Mouse (Mus musculus): ENCODE data around the gene Sh3d19. TPM values are rescaled to one million over a fixed set of nuclear protein-coding genes. Genes with fewer than 3 reads are reported as not detected.

The Sh3d19 gene
- polyA plus RNA-seq, 1 experiment from 2014 or later = 7.9 TPM

- Histone ChIP-seq H3K4me1 (peaks cover 14% of the 10 kb centered on the region), H3K4me3 (no peak overlapping the region), H3K9me3 (peaks cover 9% of the 10 kb centered on the region; the same call in 1 of the 2 replicates), H3K36me3 (replicated peaks) (peaks cover 14% of the 10 kb centered on the region), H3K27ac (no peak overlapping the region), H3K27me3 (ENCODE audit: poor library complexity, severe bottlenecking) (no peaks in the 10 kb centered on the region)
- 85% methylated on average over 7 of the region's 7 CpGs for WGBS
- DNase-seq (ENCODE audit: extremely low spot score, low spot score) = no peak
Measured at GRCm38 (mm10) chr3:86112766-86113165, 141.9 kb downstream of the Sh3d19 start.

GRCm38 (mm10) chr3:86114659-86115338 lies 143.9 kb downstream of the Sh3d19 start:
- Histone ChIP-seq H3K27ac (no peak overlapping the region), H3K9me3 (peaks cover 9% of the 10 kb centered on the region; the same call in 1 of the 2 replicates), H3K4me3 (no peak overlapping the region), H3K27me3 (ENCODE audit: poor library complexity, severe bottlenecking) (no peaks in the 10 kb centered on the region), H3K36me3 (replicated peaks) (peaks cover 14% of the 10 kb centered on the region), H3K4me1 (peaks cover 14% of the 10 kb centered on the region)
- WGBS = 85% methylated on average over 12 of the region's 12 CpGs
- DNase-seq (ENCODE audit: extremely low spot score, low spot score) = no peak

GRCm38 (mm10) chr3:86116951-86117350 lies 146.0 kb downstream of the Sh3d19 start:
- no peak overlapping the region for H3K27ac ChIP-seq
- H3K4me3 ChIP-seq = no peak overlapping the region
- H3K27me3 ChIP-seq (ENCODE audit: poor library complexity, severe bottlenecking) = no peaks in the 10 kb centered on the region
- no peak for DNase-seq (ENCODE audit: extremely low spot score, low spot score)
- peaks cover 7% of the 10 kb centered on the region; the same call in 1 of the 2 replicates for H3K4me1 ChIP-seq
- 87% methylated on average over 4 of the region's 4 CpGs for WGBS
- H3K36me3 ChIP-seq (replicated peaks) = peaks cover 18% of the 10 kb centered on the region
- peaks cover 9% of the 10 kb centered on the region; the same call in 1 of the 2 replicates for H3K9me3 ChIP-seq

GRCm38 (mm10) chr3:86119237-86119932 lies 148.5 kb downstream of the Sh3d19 start:
- H3K27ac ChIP-seq = no peak overlapping the region

GRCm38 (mm10) chr3:86122156-86122555 lies 151.2 kb downstream of the Sh3d19 start:
- H3K4me3 ChIP-seq = no peak overlapping the region
- H3K27ac ChIP-seq = no peak overlapping the region
- no peak for DNase-seq (ENCODE audit: extremely low spot score, low spot score)
- H3K36me3 ChIP-seq (replicated peaks) = peaks cover 15% of the 10 kb centered on the region
- no peaks in the 10 kb centered on the region for H3K27me3 ChIP-seq (ENCODE audit: poor library complexity, severe bottlenecking)
- H3K4me1 ChIP-seq = 0 out of 2 replicates have a peak, but pooled peaks cover 7% of the 10 kb centered on the region
- no peaks in the 10 kb centered on the region for H3K9me3 ChIP-seq

More at GRCm38 (mm10) chr3:86119237-86119932, 148.5 kb downstream of the Sh3d19 start:
- H3K4me3 ChIP-seq = no peak overlapping the region
- no peaks in the 10 kb centered on the region for H3K27me3 ChIP-seq (ENCODE audit: poor library complexity, severe bottlenecking)
- peaks cover 9% of the 10 kb centered on the region; the same call in 1 of the 2 replicates for H3K9me3 ChIP-seq
- 0 out of 2 replicates have a peak, but pooled peaks cover 4% of the 10 kb centered on the region for H3K4me1 ChIP-seq
- H3K36me3 ChIP-seq (replicated peaks) = peaks cover 28% of the 10 kb centered on the region
- 85% methylated on average over 16 of the region's 16 CpGs for WGBS
- no peak for DNase-seq (ENCODE audit: extremely low spot score, low spot score)

DNA sequence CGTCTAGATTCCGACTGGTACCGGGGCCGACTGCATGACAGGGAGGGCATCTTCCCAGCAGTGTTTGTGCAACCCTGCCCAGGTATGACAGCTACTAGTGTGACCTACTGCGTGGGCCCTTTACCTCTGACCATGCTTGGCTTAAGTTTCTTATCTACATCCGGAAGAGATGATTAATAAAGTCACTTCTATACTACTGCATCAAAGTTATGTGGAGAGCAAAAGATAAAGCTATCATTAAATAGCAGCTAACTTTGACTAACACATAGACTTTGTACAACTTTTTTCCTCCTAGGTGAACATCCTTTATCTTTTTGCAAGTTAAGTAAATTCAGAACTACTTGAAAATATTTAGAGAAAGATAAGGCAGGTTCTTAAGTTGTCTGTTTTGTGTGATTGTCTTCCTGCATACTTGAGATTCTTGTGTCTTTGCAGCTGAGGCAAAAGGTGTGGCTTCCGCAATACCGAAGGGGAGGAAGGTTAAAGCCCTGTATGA lies 152.4 kb downstream of the Sh3d19 start:
- 89% methylated on average over 8 of the region's 8 CpGs for WGBS
- 0 out of 2 replicates have a peak, but pooled peaks cover 8% of the 10 kb centered on the region for H3K4me1 ChIP-seq
- H3K27me3 ChIP-seq (ENCODE audit: poor library complexity, severe bottlenecking) = no peaks in the 10 kb centered on the region
- no peak overlapping the region for H3K4me3 ChIP-seq
- no peak overlapping the region for H3K27ac ChIP-seq
- no peaks in the 10 kb centered on the region for H3K9me3 ChIP-seq
- peaks cover 15% of the 10 kb centered on the region for H3K36me3 ChIP-seq (replicated peaks)
- no peak for DNase-seq (ENCODE audit: extremely low spot score, low spot score)

DNA sequence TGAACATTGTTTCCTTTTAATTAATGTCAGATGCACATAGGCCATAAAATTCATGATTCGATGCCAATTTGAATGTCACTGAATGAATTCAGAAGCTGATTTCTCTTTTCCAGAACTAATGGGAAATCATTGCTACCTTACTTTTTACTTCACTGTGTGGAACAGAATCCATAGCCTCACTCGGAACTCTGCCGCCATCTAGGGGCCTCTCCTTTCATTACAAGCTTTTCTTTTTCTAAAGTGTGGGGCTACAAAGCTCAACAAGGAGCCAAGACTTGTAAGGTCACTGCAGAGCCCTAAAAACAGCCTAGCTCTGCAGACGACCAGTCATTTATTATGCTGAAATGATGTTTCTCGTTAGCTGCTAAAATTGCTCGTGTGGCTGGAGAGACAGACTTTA lies 158.8 kb downstream of the Sh3d19 start:
- Histone ChIP-seq H3K4me1 (0 out of 2 replicates have a peak, but pooled peaks cover 4% of the 10 kb centered on the region), H3K9me3 (no peaks in the 10 kb centered on the region), H3K4me3 (no peak overlapping the region), H3K27ac (no peak overlapping the region), H3K36me3 (replicated peaks) (peaks cover 9% of the 10 kb centered on the region), H3K27me3 (ENCODE audit: poor library complexity, severe bottlenecking) (no peaks in the 10 kb centered on the region)
- DNase-seq (ENCODE audit: extremely low spot score, low spot score) = peak; percentile 49
- WGBS = 20% methylated on average over 6 of the region's 6 CpGs

DNA sequence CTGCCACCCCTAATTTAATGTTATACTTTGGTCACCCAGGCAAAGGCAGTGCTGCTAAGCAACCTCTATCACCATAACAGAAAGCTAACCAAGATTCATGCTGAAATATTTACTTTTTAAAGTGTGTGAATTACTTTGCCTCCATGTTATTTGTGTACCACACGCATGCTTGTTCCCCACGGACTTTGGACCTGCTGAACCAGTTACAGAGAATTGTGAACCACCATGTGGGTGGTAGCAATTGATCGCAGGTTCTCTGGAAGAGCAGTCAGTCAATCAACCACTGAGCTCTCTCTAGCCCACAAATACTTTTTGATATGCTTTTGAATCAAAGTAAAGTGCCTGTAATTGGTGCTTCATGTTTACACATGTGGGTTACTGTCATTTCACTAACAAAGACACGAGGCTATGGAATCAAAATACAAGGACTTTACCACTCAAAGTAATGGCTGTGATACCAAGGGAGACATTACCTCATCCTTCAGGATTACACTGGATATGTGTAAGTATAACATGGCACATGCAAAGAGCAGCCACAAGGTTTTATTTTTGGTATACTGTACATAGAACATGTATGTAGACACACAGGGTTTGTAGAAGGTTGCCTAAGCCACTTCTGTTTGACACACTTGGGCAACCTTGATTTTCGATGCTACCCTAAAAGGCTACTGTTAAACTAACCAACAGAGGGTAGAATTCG lies 164.2 kb downstream of the Sh3d19 start:
- WGBS = 91% methylated on average over 6 of the region's 6 CpGs
- no peak for DNase-seq (ENCODE audit: extremely low spot score, low spot score)
- Histone ChIP-seq H3K9me3 (no peaks in the 10 kb centered on the region), H3K4me3 (no peak overlapping the region), H3K36me3 (replicated peaks) (peaks cover 63% of the 10 kb centered on the region), H3K4me1 (0 out of 2 replicates have a peak, but pooled peaks cover 2% of the 10 kb centered on the region), H3K27me3 (ENCODE audit: poor library complexity, severe bottlenecking) (no peaks in the 10 kb centered on the region), H3K27ac (no peak overlapping the region)

- DNase-seq (ENCODE audit: extremely low spot score, low spot score) = no peak
- no peaks in the 10 kb centered on the region for H3K27me3 ChIP-seq (ENCODE audit: poor library complexity, severe bottlenecking)
- H3K36me3 ChIP-seq (replicated peaks) = peaks cover 72% of the 10 kb centered on the region
- WGBS = 86% methylated on average over 6 of the region's 6 CpGs
- H3K27ac ChIP-seq = no peak overlapping the region
- no peaks in the 10 kb centered on the region for H3K9me3 ChIP-seq
- peaks cover 11% of the 10 kb centered on the region for H3K4me1 ChIP-seq
- no peak overlapping the region for H3K4me3 ChIP-seq
Measured at GRCm38 (mm10) chr3:86135886-86136563, 165.1 kb downstream of the Sh3d19 start.

DNA sequence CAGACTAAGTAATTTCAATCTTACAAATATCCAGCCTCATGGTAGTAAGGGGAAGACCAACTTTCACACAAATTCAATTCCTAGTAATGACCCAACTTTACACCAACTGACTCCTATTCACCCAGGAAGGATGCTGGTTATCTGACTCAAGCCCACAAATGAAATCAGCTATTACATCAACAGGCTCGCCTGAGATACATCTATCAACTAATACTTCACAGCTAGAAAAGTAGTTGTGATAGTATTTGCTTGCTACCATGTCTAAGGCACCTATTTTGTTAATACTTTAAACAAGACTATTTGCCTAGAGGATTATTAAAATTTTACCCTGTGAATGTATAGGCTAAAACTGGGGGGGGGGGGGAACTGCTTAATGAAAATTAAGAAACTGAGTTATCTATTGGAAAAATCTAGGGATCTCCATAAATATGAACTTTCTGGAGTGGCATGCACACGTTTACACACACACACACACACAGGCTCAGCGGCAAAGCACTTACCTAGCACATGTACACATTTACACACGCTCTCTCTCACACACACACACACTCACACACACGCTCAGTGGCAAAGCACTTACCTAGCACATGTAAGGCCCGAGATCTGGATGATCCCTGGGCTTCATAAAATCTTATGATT lies 166.1 kb downstream of the Sh3d19 start:
- Histone ChIP-seq H3K4me3 (no peak overlapping the region), H3K36me3 (replicated peaks) (peaks cover 77% of the 10 kb centered on the region), H3K27ac (no peak overlapping the region), H3K4me1 (peaks cover 16% of the 10 kb centered on the region), H3K9me3 (no peaks in the 10 kb centered on the region), H3K27me3 (ENCODE audit: poor library complexity, severe bottlenecking) (no peaks in the 10 kb centered on the region)
- WGBS = 91% methylated on average over 6 of the region's 6 CpGs
- no peak for DNase-seq (ENCODE audit: extremely low spot score, low spot score)

DNA sequence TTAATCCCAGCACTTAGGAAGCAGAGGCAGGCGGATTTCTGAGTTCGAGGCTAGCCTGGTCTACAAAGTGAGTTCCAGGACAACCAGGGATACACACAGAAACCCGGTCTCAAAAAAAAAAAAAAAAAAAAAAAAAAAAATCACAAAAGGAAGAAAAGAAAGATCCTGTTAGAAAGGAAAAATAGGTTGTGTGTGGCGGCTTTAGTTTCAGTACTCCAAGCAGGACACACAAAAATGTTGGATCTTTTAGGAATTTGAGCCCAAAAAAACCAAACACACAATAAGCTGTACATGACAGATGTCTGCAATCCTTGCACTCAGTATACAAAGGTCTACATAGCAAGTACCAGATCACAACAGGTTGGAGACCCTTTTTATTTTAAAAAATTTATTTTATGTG lies 168.8 kb downstream of the Sh3d19 start:
- Histone ChIP-seq H3K27me3 (ENCODE audit: poor library complexity, severe bottlenecking) (no peaks in the 10 kb centered on the region), H3K36me3 (replicated peaks) (peaks cover 69% of the 10 kb centered on the region), H3K4me3 (no peak overlapping the region), H3K27ac (no peak overlapping the region), H3K9me3 (no peaks in the 10 kb centered on the region), H3K4me1 (peaks cover 27% of the 10 kb centered on the region)
- WGBS = 95% methylated on average over 4 of the region's 4 CpGs
- DNase-seq (ENCODE audit: extremely low spot score, low spot score) = no peak

- no peaks in the 10 kb centered on the region for H3K27me3 ChIP-seq (ENCODE audit: poor library complexity, severe bottlenecking)
- peaks cover 27% of the 10 kb centered on the region for H3K4me1 ChIP-seq
- peak overlapping the region; percentile 99 for H3K27ac ChIP-seq
- H3K36me3 ChIP-seq (replicated peaks) = peaks cover 52% of the 10 kb centered on the region
- H3K9me3 ChIP-seq = no peaks in the 10 kb centered on the region
- H3K4me3 ChIP-seq = peak overlapping the region; percentile 97
- no peak for DNase-seq (ENCODE audit: extremely low spot score, low spot score)
- WGBS = 29% methylated on average over 7 of the region's 7 CpGs
Measured at GRCm38 (mm10) chr3:86141366-86141765, 170.5 kb downstream of the Sh3d19 start.
